In the genomic region with DNA sequence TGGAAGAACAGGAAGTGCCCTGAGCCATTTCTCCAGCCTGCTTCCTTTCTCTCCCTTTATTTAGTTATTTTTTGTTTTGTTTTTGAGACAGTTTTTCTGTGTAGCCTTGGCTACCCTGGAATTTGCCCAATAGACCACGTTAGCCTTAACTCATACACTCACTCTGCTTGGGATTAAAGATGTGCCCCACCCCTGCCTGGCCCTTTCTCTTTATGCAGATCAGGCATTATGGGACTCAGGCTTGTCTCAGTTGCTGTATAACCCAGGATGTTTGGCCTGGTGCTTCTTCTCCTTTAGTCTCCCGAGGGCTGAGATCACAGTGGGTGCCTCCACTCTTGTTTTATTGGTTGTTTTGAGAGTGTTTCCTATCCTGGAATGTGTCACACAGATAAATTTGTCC, we compare ENCODE assay signal across 17 mouse cellular contexts. TPM values are rescaled to one million over a fixed set of nuclear protein-coding genes. Genes with fewer than 3 reads are reported as not detected.
DNase-seq lines count a peak whose midpoint lies in the region; ATAC-seq and TF ChIP-seq lines count a peak whose summit lies in the region.
"Had no signal": no experiment of that assay in that cellular context is flagged by ENCODE, and none has a peak within 500 bp of the region (broad histone marks: within the 10 kb centered on the region; RNA-seq: fewer than 3 reads in every experiment).

No protein-coding gene starts in this region.

- H3K4me1 ChIP-seq in heart, embryonic 15.5 days (replicated peaks) = peaks cover 15% of the 10 kb centered on the region
- H3K4me1 ChIP-seq in CH12.LX (ENCODE audit: control insufficient read depth in 1 of 2, insufficient read depth in 2 of 2) (peaks cover 10 to 44% of the 10 kb centered on the region in 2 experiments), ES-E14 (ENCODE audit: control insufficient read depth in 2 of 2, insufficient read depth in 2 of 2, low read length in 2 of 2, poor library complexity in 1 of 2) (peaks cover 15 to 17% of the 10 kb centered on the region in 2 experiments)
- peaks cover 8% of the 10 kb centered on the region; the same call in 1 of the 2 replicates for H3K4me1 ChIP-seq in intestine, postnatal 0 days (replicated peaks; ENCODE audit: control insufficient read depth, insufficient read depth, low read length)
- H3K4me1 ChIP-seq in kidney, embryonic 14.5 days (ENCODE audit: control insufficient read depth, insufficient read depth, low read length) = peaks cover 7% of the 10 kb centered on the region; the same call in 1 of the 2 replicates

- no peak overlapping the region for H3K4me2 ChIP-seq in heart, embryonic 15.5 days
- H3K4me2 ChIP-seq in CH12.LX (ENCODE audit: insufficient read depth, low read depth, poor library complexity, severe bottlenecking) = no peak overlapping the region
- no peak overlapping the region for H3K4me2 ChIP-seq in intestine, postnatal 0 days (replicated peaks; ENCODE audit: low read depth)
- H3K4me2 ChIP-seq in kidney, embryonic 14.5 days (replicated peaks; ENCODE audit: low read depth, low read length) = no peak overlapping the region
- H3K4me2 ChIP-seq: liver, embryonic 15.5 days had no signal

- TF ChIP-seq EP300 in CH12.LX (IDR thresholded peaks at IDR 0.05; ENCODE audit: low read length) = no peak

- H3K4me3 ChIP-seq in heart, embryonic 15.5 days = no peak overlapping the region
- H3K4me3 ChIP-seq in CH12.LX (replicated peaks in 1 of 3; ENCODE audit: low read depth in 2 of 3, low read length in 2 of 3, poor library complexity in 1 of 3) (no peak overlapping the region), ES-E14 (ENCODE audit: insufficient read depth in 1 of 2, low read depth in 1 of 2, low read length in 2 of 2, poor library complexity in 1 of 2, severe bottlenecking in 1 of 2) (no peak overlapping the region)
- H3K4me3 ChIP-seq in intestine, postnatal 0 days (ENCODE audit: low read depth, low read length) = no peak overlapping the region
- H3K4me3 ChIP-seq in kidney, embryonic 14.5 days (ENCODE audit: low read length) = no peak overlapping the region
- H3K4me3 ChIP-seq: erythroblast, embryonic 14.5 days; liver, embryonic 15.5 days; megakaryocyte, embryonic 14.5 days had no signal

- no peaks in the 10 kb centered on the region for H3K27me3 ChIP-seq in heart, embryonic 15.5 days
- no peaks in the 10 kb centered on the region for H3K27me3 ChIP-seq in CH12.LX (replicated peaks)
- H3K27me3 ChIP-seq in intestine, postnatal 0 days (replicated peaks; ENCODE audit: control insufficient read depth, insufficient read depth, low read length) = no peaks in the 10 kb centered on the region
- H3K27me3 ChIP-seq in kidney, embryonic 14.5 days (ENCODE audit: control insufficient read depth, insufficient read depth, low read length) = no peaks in the 10 kb centered on the region
- H3K27me3 ChIP-seq: liver, embryonic 15.5 days; megakaryocyte, embryonic 14.5 days; Patski had no signal

- no peak for TF ChIP-seq POLR2A in CH12.LX (IDR thresholded peaks at IDR 0.05; ENCODE audit: low read depth, low read length)

- in situ Hi-C loops in CH12.LX (cut with MboI; ENCODE audit: low pct_ligation_motif_present, low pct_unique_long_range_greater_than_20kb, low sequenced_read_pairs) = loop anchor here (5.0 kb wide), 1 partner anchor 40 kb away; no protein-coding TSS in a partner anchor
- in situ Hi-C loops in ES-E14 (cut with MboI; ENCODE audit: low sequenced_read_pairs in 2 of 2, unreplicated experiment in 2 of 2) = no loop called here

- no peak for TF ChIP-seq RAD21 in CH12.LX (IDR thresholded peaks at IDR 0.05; ENCODE audit: low read depth, low read length)

- H3K9ac ChIP-seq in heart, embryonic 15.5 days = no peak overlapping the region
- H3K9ac ChIP-seq in CH12.LX (ENCODE audit: insufficient read depth, low read depth) = no peak overlapping the region
- H3K9ac ChIP-seq in ES-E14 (ENCODE audit: insufficient read depth, low read depth, low read length, poor library complexity, severe bottlenecking) = peak overlapping the region; percentile 14; the same call in 1 of the 2 replicates
- no peak overlapping the region for H3K9ac ChIP-seq in intestine, postnatal 0 days (ENCODE audit: low read depth, low read length)
- no peak overlapping the region for H3K9ac ChIP-seq in kidney, embryonic 14.5 days (ENCODE audit: low read depth, low read length)
- H3K9ac ChIP-seq: liver, embryonic 15.5 days had no signal

- WGBS in heart, embryonic 15.5 days = 26% methylated on average over 2 of the region's 2 CpGs
- WGBS in intestine, postnatal 0 days = 33% methylated on average over 2 of the region's 2 CpGs
- 80% methylated on average over 2 of the region's 2 CpGs for WGBS in kidney, embryonic 14.5 days

- TF ChIP-seq CTCF in CH12.LX (conservative IDR thresholded peaks at IDR 0.05 in 1 of 2, IDR thresholded peaks at IDR 0.05 in 1 of 2; ENCODE audit: low read depth in 2 of 2, low read length in 2 of 2) = no peak
- no peak for TF ChIP-seq CTCF in intestine, postnatal 0 days (IDR thresholded peaks at IDR 0.05; ENCODE audit: low read depth)

- no peaks in the 10 kb centered on the region for H3K9me3 ChIP-seq in heart, embryonic 15.5 days (replicated peaks)
- H3K9me3 ChIP-seq in CH12.LX (replicated peaks; ENCODE audit: low read length) (no peaks in the 10 kb centered on the region), ES-E14 (ENCODE audit: control insufficient read depth, insufficient read depth, low read depth, low read length) (no peaks in the 10 kb centered on the region)
- H3K9me3 ChIP-seq in intestine, postnatal 0 days (ENCODE audit: control insufficient read depth) = no peaks in the 10 kb centered on the region
- H3K9me3 ChIP-seq in kidney, embryonic 14.5 days (ENCODE audit: control insufficient read depth, low read length) = no peaks in the 10 kb centered on the region
- H3K9me3 ChIP-seq: liver, embryonic 15.5 days; megakaryocyte, embryonic 14.5 days had no signal

- dilution Hi-C loops in CH12.LX (cut with MboI; ENCODE audit: extremely low pct_ligation_motif_present, extremely low pct_unique_long_range_greater_than_20kb, low sequenced_read_pairs) = no loop called here

- H3K79me2 ChIP-seq in CH12.LX (replicated peaks; ENCODE audit: control insufficient read depth, extremely low read depth, insufficient read depth, poor library complexity, severe bottlenecking) = no peaks in the 10 kb centered on the region

- no peak for DNase-seq in heart, postnatal 4 days
- no peak for DNase-seq in CH12.LX (ENCODE audit: extremely low read depth)
- DNase-seq in ES-E14 (ENCODE audit: low read depth, low spot score) = no peak
- no peak for DNase-seq in left cerebral cortex, postnatal 14 days (ENCODE audit: low spot score in 2 of 2)
- DNase-seq: cerebellum, adult 9-10 months; kidney, postnatal 10 days; right cerebral cortex, adult 18-20 months had no signal

- no peaks in the 10 kb centered on the region for H3K36me3 ChIP-seq in heart, embryonic 15.5 days
- H3K36me3 ChIP-seq in CH12.LX (replicated peaks in 1 of 2; ENCODE audit: control insufficient read depth in 1 of 2, insufficient read depth in 1 of 2, low read length in 1 of 2) (no peaks in the 10 kb centered on the region), ES-E14 (ENCODE audit: control insufficient read depth, insufficient read depth, low read length, poor library complexity, severe bottlenecking) (no peaks in the 10 kb centered on the region)
- H3K36me3 ChIP-seq in intestine, postnatal 0 days (ENCODE audit: control insufficient read depth, insufficient read depth) = no peaks in the 10 kb centered on the region
- no peaks in the 10 kb centered on the region for H3K36me3 ChIP-seq in kidney, embryonic 14.5 days (ENCODE audit: control insufficient read depth, insufficient read depth, low read length)
- H3K36me3 ChIP-seq: liver, embryonic 15.5 days had no signal

- peak overlapping the region; percentile 60 for H3K27ac ChIP-seq in heart, embryonic 15.5 days
- H3K27ac ChIP-seq in CH12.LX (ENCODE audit: insufficient read depth, low read depth) (no peak overlapping the region), ES-E14 (ENCODE audit: insufficient read depth, low read depth, low read length, poor library complexity, severe bottlenecking) (peak overlapping the region; percentile 94)
- 0 out of 2 replicates have a peak overlapping the region, but pooled peaks have one; percentile 76 for H3K27ac ChIP-seq in intestine, postnatal 0 days (ENCODE audit: low read depth, low read length)
- no peak overlapping the region for H3K27ac ChIP-seq in kidney, embryonic 14.5 days (ENCODE audit: low read depth, low read length)

- intact Hi-C loops in left cerebral cortex, postnatal 14 days (cut with DNase I) = no loop called here

- ATAC-seq in heart, embryonic 15.5 days (replicated peaks; ENCODE audit: insufficient number of reproducible peaks, insufficient read depth, low FRiP score, low read depth) = no peak
- ATAC-seq in intestine, postnatal 0 days = no peak
- ATAC-seq in kidney, embryonic 14.5 days (ENCODE audit: low FRiP score, low TSS enrichment) = no peak
- ATAC-seq: CD4-positive, CD25-positive, alpha-beta regulatory T cell, adult 4 months; hindbrain, embryonic 16.5 days; Patski had no signal

RNA-seq across cellular contexts. Expression of gene Sp1, which starts 13.4 kb away (rescaled TPM):
- 4.7 and 5.0 TPM in 2 replicates for polyA plus RNA-seq in heart, embryonic 15.5 days (2015; fragmentation: Nextera tagmentation; extraction: Ambion mirVana)
- total RNA-seq in heart, postnatal 4 days (2021) = 10 to 100 TPM; 55.5 to 74.3 TPM
- total RNA-seq in CH12.LX (2012; rRNA removed) (23.3 and 23.5 TPM in 2 replicates), CH12.LX (2014; rRNA removed) (22.3 and 27.1 TPM in 2 replicates), ES-E14 (2012; rRNA removed) (93.4 and 130 TPM in 2 replicates)
- polyA plus RNA-seq in CH12.LX (2012; ENCODE audit: insufficient read length, low read depth) = 25.6 and 31.8 TPM in 2 replicates
- polyA plus RNA-seq in intestine, postnatal 0 days (2015; fragmentation: Nextera tagmentation; extraction: Ambion mirVana) = 5.6 and 5.8 TPM in 2 replicates
- 10 to 100 TPM; 23.2 to 24.5 TPM for total RNA-seq in left cerebral cortex, postnatal 14 days (2021)
- polyA plus RNA-seq in kidney, embryonic 14.5 days (2014; fragmentation: Nextera tagmentation; extraction: Ambion mirVana) = 16.5 and 16.8 TPM in 2 replicates

RNA-seq across cellular contexts. Expression of gene Sp7, which starts 25.5 kb away (rescaled TPM):
- 0.15 and 0.22 TPM in 2 replicates for polyA plus RNA-seq in heart, embryonic 15.5 days (2015; fragmentation: Nextera tagmentation; extraction: Ambion mirVana)
- not detected for total RNA-seq in heart, postnatal 4 days (2021)
- total RNA-seq in CH12.LX (2012; rRNA removed) (0.04 TPM in 1 of 2 replicates, not detected in the other), CH12.LX (2014; rRNA removed) (not detected in 2 replicates), ES-E14 (2012; rRNA removed) (0.09 TPM in 1 of 2 replicates, not detected in the other)
- polyA plus RNA-seq in CH12.LX (2012; ENCODE audit: insufficient read length, low read depth) = not detected in 2 replicates
- polyA plus RNA-seq in intestine, postnatal 0 days (2015; fragmentation: Nextera tagmentation; extraction: Ambion mirVana) = 0.07 and 0.14 TPM in 2 replicates
- under 1 TPM; 0.26 to 0.53 TPM for total RNA-seq in left cerebral cortex, postnatal 14 days (2021)
- polyA plus RNA-seq in kidney, embryonic 14.5 days (2014; fragmentation: Nextera tagmentation; extraction: Ambion mirVana) = 1.0 and 2.0 TPM in 2 replicates
- total RNA-seq: neutrophil, adult 5-6 weeks had no signal
- polyA plus RNA-seq: CD4-positive, CD25-positive, alpha-beta regulatory T cell, adult 4 months; erythroblast, embryonic 14.5 days; liver, embryonic 15.5 days; Patski had no signal

RNA-seq across cellular contexts. Expression of gene Aaas, which starts 41.9 kb away (rescaled TPM):
- polyA plus RNA-seq in heart, embryonic 15.5 days (2015; fragmentation: Nextera tagmentation; extraction: Ambion mirVana) = 39.1 and 52.4 TPM in 2 replicates
- total RNA-seq in heart, postnatal 4 days (2021) = 10 to 100 TPM; 29.2 to 30.0 TPM
- 95.5 and 98.3 TPM in 2 replicates for total RNA-seq in CH12.LX (2012; rRNA removed)
- total RNA-seq in CH12.LX (2014; rRNA removed) = 107 and 126 TPM in 2 replicates
- polyA plus RNA-seq in CH12.LX (2012; ENCODE audit: insufficient read length, low read depth) = 241 and 266 TPM in 2 replicates
- total RNA-seq in ES-E14 (2012; rRNA removed) = 69.2 and 86.0 TPM in 2 replicates
- polyA plus RNA-seq in intestine, postnatal 0 days (2015; fragmentation: Nextera tagmentation; extraction: Ambion mirVana) = 15.0 and 16.8 TPM in 2 replicates
- total RNA-seq in left cerebral cortex, postnatal 14 days (2021) = 10 to 100 TPM; 17.5 to 18.8 TPM
- 73.3 and 84.7 TPM in 2 replicates for polyA plus RNA-seq in kidney, embryonic 14.5 days (2014; fragmentation: Nextera tagmentation; extraction: Ambion mirVana)

RNA-seq across cellular contexts. Expression of gene Amhr2, which starts 52.6 kb away (rescaled TPM):
- polyA plus RNA-seq in heart, embryonic 15.5 days (2015; fragmentation: Nextera tagmentation; extraction: Ambion mirVana) = 4.9 and 5.7 TPM in 2 replicates
- total RNA-seq in heart, postnatal 4 days (2021) = 1 to 10 TPM in 1 of 2 experiments, under 1 TPM in 1; 0.77 to 1.6 TPM
- total RNA-seq in CH12.LX (2012; rRNA removed) (not detected in 2 replicates), CH12.LX (2014; rRNA removed) (not detected in 2 replicates), ES-E14 (2012; rRNA removed) (5.6 and 16.5 TPM in 2 replicates)
- polyA plus RNA-seq in CH12.LX (2012; ENCODE audit: insufficient read length, low read depth) = not detected in 2 replicates
- 0.35 and 0.50 TPM in 2 replicates for polyA plus RNA-seq in intestine, postnatal 0 days (2015; fragmentation: Nextera tagmentation; extraction: Ambion mirVana)
- total RNA-seq in left cerebral cortex, postnatal 14 days (2021) = under 1 TPM; 0.51 to 0.75 TPM
- 0.51 and 0.95 TPM in 2 replicates for polyA plus RNA-seq in kidney, embryonic 14.5 days (2014; fragmentation: Nextera tagmentation; extraction: Ambion mirVana)
- polyA plus RNA-seq: Patski had no signal

Comparison
In these comparisons a context has a peak if more than half of its experiments do, and no peak if none do; other contexts are left out.
1. H3K27ac ChIP-seq: peak in heart, embryonic 15.5 days (single experiment), ES-E14 (single experiment) and intestine, postnatal 0 days (single experiment); none in CH12.LX (single experiment) and kidney, embryonic 14.5 days (single experiment).